Mouse (Mus musculus) right cerebral cortex, adult 18-20 months (tissue): ENCODE measurements at regions not wholly inside any gene's neighbourhood (a gene's known extent, or its start where the extent isn't known, plus 50 kb on each side); places are given as distances from the start of the nearest gene placed in this dataset.
A peak's percentile ranks its signal among the peaks of the same experiment; 100 is the strongest.

Source experiments
- DNase-seq: peaks from one replicate; pipeline ENCODE4 v3.0.0; 2022; ENCODE audit warnings: mixed read lengths

- no peak for DNase-seq
These were observed 733.5 kb downstream of the Fam19a2 start for GRCm38 (mm10) chr10:123997260-123997659.

DNA sequence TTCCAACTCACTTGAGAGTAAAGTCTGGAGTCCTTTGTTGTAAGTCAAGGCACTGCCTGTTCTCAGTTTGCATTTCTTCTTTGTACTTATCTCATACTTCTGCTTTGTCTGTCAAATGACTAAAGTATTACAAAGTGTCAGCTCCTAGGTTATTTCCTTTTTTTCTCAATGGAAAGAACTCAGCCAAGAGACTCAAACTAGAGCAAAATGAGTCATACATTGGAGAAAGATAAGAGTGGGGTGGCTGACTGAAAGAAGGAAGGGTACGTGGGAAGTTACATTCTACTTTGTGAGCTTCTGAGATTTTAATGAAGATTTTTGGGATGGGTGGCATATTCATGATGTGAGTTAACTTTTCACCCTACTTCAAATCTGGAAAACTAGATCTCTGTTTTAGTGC lies 735.2 kb downstream of the Fam19a2 start:
- DNase-seq: no peak

GRCm38 (mm10) chr10:124045031-124045430 lies 781.2 kb downstream of the Fam19a2 start:
- no peak for DNase-seq

DNA sequence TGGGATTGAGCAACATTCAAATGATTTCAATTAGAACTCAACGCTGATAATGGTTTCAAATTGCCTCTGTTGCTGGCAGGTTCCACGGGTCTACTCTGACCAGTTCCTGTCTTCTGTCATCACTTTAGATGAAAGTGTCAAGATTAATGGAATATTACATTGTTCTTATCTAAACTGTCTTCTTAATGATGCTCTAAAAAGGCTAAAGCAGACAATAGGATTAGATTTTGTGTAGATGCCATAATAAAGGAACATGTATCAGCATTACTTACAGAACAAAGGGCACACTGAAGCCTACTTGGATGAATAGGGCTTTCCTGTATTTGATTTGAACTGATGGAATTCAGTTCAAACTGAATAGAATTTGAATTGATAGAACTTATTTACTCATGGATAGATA lies 782.0 kb downstream of the Fam19a2 start:
- no peak for DNase-seq

GRCm38 (mm10) chr10:124082756-124083155 lies 819.0 kb downstream of the Fam19a2 start:
- no peak for DNase-seq

DNA sequence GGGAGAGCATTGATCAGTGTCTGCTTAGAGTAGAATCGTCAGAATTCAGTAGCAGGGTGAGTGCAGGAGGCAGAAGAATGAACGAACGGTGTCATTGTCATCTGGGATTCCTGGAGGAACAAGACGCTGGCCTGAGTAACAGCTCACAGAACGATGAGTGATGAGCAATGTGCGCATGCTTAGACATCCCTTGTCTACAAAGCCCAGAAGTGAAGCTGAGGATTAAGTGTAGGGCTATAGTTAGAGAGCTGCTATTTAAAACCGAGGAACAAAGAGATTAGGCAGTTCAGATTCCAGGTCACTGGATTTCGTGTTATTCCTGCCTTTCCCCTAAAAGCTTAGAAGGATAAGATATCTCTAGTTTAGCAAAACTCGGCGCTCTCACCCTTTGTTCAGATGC lies 826.8 kb downstream of the Fam19a2 start:
- no peak for DNase-seq

- no peak for DNase-seq
These were observed 827.6 kb downstream of the Fam19a2 start for GRCm38 (mm10) chr10:124091364-124091763.

DNA sequence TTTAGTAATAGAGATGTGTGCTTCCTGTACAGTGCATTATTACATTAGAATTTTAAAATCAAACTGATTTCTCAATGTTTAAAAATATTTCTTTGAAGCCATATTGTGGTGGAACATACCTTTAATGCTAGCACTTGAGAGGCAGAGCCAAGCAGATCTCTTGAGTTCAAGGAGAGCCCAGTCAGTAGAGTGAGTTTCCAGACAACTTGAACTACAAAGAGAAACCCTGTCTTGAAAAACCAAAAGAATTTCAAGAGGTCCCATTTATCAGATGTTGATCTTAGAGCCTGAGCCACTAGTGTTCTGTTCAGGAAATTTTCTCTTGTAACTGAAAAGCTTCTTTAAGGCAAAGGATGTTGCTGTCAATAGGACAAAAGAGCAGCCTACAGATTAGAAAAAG lies 855.8 kb downstream of the Fam19a2 start:
- DNase-seq: no peak

DNA sequence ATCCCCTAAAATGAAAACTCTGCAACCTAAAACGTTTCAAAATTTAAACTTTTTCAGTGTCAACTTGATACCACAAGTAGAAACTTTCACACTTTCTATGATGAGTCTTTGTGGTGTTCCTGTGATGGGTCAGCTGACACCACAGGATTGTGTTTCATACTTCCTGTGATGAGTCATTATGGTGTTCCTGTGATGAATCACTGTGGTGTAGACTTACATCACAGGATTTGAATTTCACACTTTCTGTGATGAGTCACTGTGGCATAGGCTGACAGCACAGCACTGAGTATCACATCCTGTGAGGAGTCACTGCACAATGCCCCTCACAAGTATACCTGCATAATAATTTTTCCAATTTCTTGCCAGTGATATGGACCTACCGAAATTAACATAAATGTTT lies 874.7 kb downstream of the Fam19a2 start:
- peak; percentile 32 for DNase-seq

DNA sequence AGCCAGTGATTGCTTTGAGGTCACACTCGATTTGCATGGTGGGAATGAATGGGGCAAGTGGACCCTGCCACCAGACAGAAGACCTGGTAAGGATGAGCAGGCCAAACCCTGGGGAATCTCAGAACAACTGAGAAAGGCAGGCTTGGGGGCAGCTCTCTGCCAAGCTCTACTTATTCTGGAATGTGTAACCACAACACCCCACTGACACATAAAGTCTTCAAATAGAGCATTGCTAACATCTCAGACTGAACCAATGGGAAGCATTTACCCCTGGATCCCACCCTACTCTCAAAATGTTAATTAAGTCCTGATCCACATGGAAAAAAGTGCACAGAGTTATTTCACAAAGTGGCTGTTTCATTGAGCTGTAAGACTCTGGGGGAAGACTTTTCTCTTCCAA lies 878.5 kb downstream of the Fam19a2 start:
- DNase-seq: no peak

- DNase-seq: no peak
These were observed 883.1 kb downstream of the Fam19a2 start for GRCm38 (mm10) chr10:124146751-124147469.

DNA sequence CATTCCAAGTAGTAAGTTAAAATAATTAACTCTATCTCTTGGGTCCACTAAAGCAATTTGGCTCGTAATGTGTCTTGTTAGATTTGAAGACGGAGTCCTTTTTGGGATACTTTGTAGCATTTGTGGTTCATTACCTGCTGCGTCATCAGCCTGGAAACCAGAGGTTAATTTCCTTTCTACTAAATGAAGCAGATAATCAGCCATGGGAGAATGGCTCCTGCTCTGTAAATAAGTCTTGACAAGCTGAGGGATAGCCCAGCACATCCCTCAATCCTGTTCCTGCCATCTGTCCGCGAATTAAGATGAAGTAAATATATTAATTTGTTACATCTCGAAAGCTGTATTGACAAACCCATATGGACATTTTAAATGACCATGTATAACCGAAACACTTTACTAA lies 899.6 kb downstream of the Fam19a2 start:
- no peak for DNase-seq

DNA sequence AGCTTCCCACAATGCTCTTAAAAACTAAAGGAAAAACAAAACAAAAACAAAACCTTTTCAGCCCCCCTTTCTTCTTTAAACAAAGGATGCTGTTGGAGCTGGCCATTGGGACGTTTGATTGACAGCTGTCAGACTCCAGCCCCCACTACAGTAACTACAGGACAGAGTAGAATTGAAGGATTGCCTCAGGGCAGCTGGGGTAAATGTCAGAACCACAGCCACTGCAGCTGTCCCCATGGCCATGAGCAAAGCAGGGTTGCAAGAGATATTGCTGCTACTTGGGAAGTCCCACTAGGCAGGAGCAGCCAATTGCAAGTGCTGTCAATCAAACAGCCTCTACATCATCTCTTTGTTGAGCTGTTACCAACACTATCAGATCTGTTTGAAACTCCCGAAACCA lies 911.8 kb downstream of the Fam19a2 start:
- DNase-seq: no peak

DNA sequence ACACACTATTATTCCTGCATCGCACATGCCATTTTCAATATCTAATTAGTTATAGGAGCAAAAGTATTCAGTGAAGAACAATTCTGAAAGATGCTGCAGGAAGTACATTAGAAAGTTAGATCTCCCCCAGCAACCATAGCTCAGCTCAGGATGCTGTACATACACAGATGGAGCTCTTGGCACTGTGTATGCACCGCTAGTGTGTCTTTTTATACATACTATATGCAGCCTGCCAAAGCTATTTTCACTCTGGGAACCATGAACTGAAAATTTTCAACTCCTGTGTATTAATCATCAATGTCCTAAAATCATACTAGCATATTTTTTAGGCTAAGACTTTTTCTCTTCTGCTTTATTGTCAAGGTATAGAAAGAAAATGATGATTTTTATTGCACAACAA lies 944.5 kb downstream of the Fam19a2 start:
- DNase-seq: peak; percentile 31

DNA sequence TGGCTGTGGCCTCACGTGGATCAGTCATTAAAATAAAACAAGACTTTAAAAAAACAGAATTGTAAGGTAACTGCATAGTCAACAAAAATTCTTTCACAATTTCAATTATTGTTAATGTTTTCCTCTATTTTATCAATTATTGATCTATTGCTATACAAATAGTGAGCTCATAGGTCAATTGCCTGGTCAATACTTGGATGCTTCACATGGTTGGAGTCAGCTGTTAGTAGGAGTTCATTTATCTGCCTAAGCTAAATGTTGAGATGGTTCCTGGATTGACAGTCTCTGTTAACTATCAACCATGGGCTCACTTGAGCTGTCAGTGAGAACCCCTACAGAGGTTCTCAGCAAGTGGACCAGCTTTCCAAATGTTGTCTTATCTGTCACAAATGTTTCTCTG lies 955.7 kb downstream of the Fam19a2 start:
- DNase-seq: no peak

GRCm38 (mm10) chr10:124222068-124222467 lies 958.3 kb downstream of the Fam19a2 start:
- DNase-seq: no peak

GRCm38 (mm10) chr10:124227061-124227460 lies 963.3 kb downstream of the Fam19a2 start:
- no peak for DNase-seq

DNA sequence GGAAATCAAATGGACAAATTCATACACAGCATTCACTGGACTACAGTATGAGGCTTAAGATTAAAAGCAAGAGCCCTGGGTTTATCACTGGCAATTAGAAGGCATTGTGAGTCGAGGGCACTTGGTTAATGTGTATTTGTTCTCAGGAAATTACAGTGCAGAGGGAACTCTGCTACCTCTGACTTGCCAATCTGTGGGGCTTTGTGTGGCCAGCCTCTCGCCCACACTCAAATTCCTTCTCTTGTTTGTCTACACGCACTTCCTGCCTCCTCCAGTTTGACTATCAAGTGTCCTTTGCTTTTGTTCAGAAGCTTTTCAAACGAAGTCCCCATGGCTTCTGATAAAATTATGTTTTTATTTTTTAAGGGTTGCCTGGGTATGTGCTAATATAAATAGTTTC lies 985.6 kb downstream of the Fam19a2 start:
- peak; percentile 3 for DNase-seq

DNA sequence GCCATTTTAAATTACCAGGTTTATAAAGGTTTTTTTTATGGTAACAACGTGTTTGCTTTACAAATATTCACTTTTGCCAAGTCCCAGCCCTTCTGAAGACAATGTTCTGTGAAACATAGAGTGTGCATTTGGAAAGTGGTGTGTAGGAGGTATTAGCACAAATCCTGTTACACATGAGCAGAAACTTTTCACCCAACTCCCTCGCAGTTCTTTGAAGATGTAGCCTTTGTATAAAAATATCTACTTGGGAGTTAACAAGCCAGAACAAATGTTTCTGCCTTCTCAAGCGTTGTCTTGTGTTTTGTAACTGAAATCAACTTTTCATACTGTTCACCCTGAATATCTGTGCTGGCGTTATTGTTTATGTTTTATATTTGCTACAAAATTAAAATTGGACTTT lies 986.2 kb downstream of the Fam19a2 start:
- peak; percentile 35 for DNase-seq

DNA sequence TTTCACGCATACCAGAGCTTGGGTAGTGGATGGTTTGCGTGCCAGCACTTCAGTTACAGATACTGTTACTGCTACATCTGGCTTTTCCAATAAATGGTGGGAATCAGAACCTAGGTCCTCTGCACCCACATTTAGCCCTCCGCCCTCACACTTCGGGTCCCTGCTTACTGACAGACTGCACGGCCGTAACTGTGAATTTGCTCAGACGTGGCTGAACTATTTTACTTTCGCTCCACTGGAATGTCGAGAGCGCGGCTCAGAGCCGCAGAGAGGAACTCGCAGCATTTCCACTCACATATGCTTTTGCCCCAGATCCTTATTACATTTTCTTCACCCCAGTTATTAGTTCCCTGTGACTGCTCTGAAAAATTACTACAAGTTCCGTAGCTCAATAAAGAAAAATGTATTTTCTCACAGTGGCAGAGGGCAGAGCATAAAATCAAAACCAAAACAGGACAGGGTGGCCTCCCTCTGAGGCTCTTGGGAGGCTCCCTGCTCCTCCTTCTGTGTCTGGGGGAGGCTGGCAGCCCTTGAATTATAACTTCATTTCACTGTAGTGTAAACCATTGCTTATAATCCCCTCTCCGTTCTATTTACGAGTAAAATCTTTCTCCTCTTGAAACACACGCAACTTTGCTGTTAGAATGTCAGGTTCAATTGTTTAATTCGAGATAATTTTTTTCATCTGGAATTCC lies 1024.7 kb downstream of the Fam19a2 start:
- DNase-seq: no peak

DNA sequence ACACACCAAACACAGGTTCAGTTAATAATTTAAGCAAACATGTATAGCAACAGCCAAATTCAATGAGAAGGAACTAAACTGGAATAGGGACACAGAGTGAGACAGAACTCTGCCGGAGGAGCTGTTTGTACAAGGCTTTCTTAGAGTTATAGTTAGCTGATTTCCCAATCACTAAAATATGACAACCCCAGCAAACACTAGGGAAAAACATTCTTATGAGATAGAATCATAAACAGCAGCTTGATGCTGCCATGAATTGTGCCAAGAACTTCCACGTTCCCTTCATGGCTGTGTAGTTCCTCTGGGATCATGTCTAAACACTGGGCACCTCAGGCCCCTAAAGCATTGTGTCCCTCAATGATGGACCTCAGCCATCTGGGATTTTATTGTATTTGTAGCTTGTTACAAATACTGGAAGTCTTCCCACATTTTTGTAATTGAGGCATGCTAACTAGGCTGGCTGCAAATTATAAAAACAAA lies 1033.4 kb downstream of the Fam19a2 start:
- no peak for DNase-seq

DNA sequence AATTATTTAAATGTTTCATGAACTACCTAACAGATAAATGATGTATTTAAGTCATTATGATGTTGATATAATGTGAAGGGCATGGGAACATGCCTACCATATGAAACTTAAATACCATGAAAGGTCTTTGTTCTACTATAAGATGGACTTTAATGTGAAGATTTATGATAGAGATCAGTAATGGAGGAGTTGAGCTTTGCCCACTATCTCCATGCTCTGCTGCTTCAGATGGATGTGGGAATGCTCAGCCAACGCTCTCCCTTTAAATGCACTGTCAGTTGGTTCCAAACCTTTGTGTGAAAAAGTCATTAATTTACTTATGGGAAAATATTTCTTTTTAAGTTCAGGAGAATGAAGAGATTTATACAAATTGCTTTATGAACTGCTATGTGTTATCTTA lies 1040.9 kb downstream of the Fam19a2 start:
- no peak for DNase-seq

DNA sequence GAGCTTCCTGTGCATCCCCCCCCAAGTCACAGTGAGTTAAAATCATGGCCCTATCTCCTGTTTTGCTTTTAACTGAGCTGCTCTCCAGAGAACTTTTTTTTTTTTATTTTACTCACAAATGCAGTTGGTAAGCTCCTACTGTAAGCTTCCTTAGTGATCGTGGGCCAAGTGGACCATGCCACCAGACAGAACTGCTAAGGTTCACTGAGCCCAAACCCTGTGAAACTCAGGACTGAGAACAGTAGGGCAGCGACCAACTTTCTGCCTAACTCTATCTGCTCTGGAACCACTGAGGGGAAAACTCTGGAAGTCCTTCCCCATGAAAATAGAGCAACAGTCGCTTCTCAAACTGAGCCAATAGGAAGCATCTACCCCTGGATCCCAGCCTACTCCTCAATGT lies 1041.8 kb downstream of the Fam19a2 start:
- DNase-seq: no peak

DNA sequence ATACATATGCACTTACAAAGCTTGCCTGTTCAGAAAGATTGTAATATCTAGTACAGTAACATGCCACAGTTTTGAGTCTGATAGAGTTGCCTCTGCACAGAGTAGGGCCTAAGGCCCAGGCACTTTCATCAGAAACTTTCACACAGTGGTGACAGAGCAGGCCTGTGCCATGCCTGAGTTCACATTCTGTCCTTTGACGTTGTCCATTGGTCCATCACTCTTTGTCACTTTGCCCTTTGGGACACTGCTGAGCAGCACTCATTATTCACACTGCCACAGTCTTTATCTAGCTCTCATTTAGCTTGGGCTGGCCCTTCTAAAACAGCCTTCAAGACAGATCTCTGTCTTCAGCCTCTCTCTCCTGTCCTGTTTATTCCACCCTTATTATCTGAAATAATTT lies 1055.0 kb downstream of the Fam19a2 start:
- DNase-seq: no peak
